Mouse (Mus musculus) midbrain, embryonic 10.5 days (tissue): ENCODE measurements at regions not wholly inside any gene's neighbourhood (a gene's known extent, or its start where the extent isn't known, plus 50 kb on each side); places are given as distances from the start of the nearest gene placed in this dataset.

ENCODE experiments used
- DNase-seq: peaks from one replicate; pipeline ENCODE4 v3.0.0-alpha.2; 2017; ENCODE audit warnings: low spot score
- H3K27ac ChIP-seq: fragments of 300-500 bp; sonication (generic); replicated peaks from 2 replicates; pipeline ENCODE4 v1.5.1; 2016; ENCODE audit warnings: mild to moderate bottlenecking
- H3K27me3 ChIP-seq: fragments of 300-500 bp; sonication (generic); 2 replicates; pipeline ENCODE4 v1.6.1; 2016; ENCODE audit warnings: low read depth, mild to moderate bottlenecking; ENCODE audit not compliant: poor library complexity, severe bottlenecking
- H3K36me3 ChIP-seq: fragments of 300-500 bp; sonication (generic); 2 replicates; pipeline ENCODE4 v1.6.1; 2016; ENCODE audit warnings: mild to moderate bottlenecking, moderate library complexity
- H3K4me1 ChIP-seq: fragments of 300-500 bp; sonication (generic); 2 replicates; pipeline ENCODE4 v1.6.1; 2016
- H3K4me3 ChIP-seq: fragments of 300-500 bp; sonication (generic); 2 replicates; pipeline ENCODE4 v1.5.1; 2016; ENCODE audit warnings: mild to moderate bottlenecking, moderate library complexity
- H3K9me3 ChIP-seq: fragments of 300-500 bp; sonication (generic); replicated peaks from 2 replicates; pipeline ENCODE4 v1.6.1; 2016; ENCODE audit warnings: mild to moderate bottlenecking
- WGBS: fragments of 180-500 bp; shearing (Covaris S2); methylation state at CpG from one replicate; pipeline ENCODE4 v1.1.7; 2016; 5-methylcytosine and 5-hydroxymethylcytosine counted together

GRCm38 (mm10) chrX:160332618-160333017, 57.9 kb upstream of the Adgrg2 start:
- H3K4me3 ChIP-seq = no peak overlapping the region
- no peak overlapping the region for H3K27ac ChIP-seq
- H3K4me1 ChIP-seq = no peaks in the 10 kb centered on the region
- no peak for DNase-seq
- no peaks in the 10 kb centered on the region for H3K9me3 ChIP-seq
- H3K36me3 ChIP-seq = no peaks in the 10 kb centered on the region
- peaks cover 32% of the 10 kb centered on the region for H3K27me3 ChIP-seq

DNA sequence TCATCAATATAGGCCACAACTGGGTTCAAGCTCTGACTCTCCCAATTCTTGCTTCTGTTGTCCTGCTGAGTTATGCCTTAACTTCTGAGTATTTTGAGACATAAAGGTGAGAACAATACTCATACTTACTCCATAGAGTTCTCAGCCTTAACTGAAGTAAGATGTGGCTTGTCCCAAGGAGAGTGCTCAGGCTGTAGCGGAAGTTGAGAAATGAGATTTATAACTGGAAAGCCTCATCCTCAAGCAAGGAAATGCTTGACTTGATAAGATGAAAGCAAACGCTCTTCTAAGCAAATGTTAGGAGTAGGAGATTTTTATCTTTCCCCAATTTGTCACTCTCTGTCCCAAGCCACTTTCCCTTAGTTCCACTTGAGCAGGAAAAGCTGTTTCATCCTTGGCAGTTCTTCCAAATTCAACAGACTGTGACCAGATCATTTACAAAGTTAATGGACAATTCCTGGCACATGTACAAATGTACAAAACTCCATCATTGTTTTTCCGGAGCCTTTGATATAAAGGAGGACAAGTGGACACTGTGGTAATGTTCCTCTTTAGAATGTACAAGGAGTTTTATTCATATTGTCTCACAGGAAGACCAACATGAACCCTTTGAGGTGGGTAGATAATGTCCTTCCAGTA, 52.0 kb upstream of the Adgrg2 start:
- no peaks in the 10 kb centered on the region for H3K9me3 ChIP-seq
- no peak overlapping the region for H3K27ac ChIP-seq
- peaks cover 62% of the 10 kb centered on the region for H3K27me3 ChIP-seq
- H3K4me3 ChIP-seq = no peak overlapping the region
- no peaks in the 10 kb centered on the region for H3K4me1 ChIP-seq
- WGBS = 90% methylated on average over 3 of the region's 3 CpGs
- no peak for DNase-seq
- no peaks in the 10 kb centered on the region for H3K36me3 ChIP-seq
